Mouse (Mus musculus): Measurements from ENCODE around the gene Odf2l. TPM values are rescaled to one million over a fixed set of nuclear protein-coding genes. Genes with fewer than 3 reads are reported as not detected.

The Odf2l gene
- polyA plus RNA-seq, 1 experiment from 2014 or later, result 31.1 TPM

DNA sequence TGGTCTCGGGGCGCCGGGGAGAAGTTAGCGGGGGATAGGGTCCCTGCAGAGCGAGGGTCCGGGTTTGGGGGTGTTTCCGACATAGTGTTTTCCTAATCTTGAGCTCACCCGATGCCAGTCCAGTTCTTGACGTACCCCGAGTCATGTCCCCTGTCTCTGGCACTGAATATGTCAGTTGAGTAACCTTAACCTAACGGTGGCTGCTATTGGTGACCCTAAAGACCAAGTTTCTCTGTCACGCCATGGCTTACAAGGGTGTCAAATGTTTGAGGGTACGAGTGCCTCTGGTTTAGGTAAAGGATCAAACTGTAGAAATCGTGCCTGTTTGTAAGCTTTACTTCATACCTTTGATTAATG is 592 bp downstream of the Odf2l start:
- Histone ChIP-seq H3K27ac (ENCODE audit: low read depth, low read length) (no peak overlapping the region), H3K27me3 (ENCODE audit: control insufficient read depth, insufficient read depth, low read length) (no peaks in the 10 kb centered on the region), H3K9ac (ENCODE audit: low read length) (peak overlapping the region; percentile 95), H3K4me3 (ENCODE audit: low read depth, low read length) (peak overlapping the region; percentile 73), H3K4me2 (ENCODE audit: low read depth, low read length, severe bottlenecking) (peak overlapping the region; percentile 71), H3K36me3 (ENCODE audit: control insufficient read depth, insufficient read depth, low read length) (no peaks in the 10 kb centered on the region), H3K9me3 (ENCODE audit: control insufficient read depth, low read length) (no peaks in the 10 kb centered on the region), H3K4me1 (replicated peaks; ENCODE audit: control insufficient read depth, insufficient read depth, low read length) (peaks cover 2% of the 10 kb centered on the region; the same call in 1 of the 2 replicates)
- 7% methylated on average over 14 of the region's 14 CpGs for WGBS
- DNase-seq (ENCODE audit: low spot score) (no peak), ATAC-seq (replicated peaks; ENCODE audit: low FRiP score) (no peak)

DNA sequence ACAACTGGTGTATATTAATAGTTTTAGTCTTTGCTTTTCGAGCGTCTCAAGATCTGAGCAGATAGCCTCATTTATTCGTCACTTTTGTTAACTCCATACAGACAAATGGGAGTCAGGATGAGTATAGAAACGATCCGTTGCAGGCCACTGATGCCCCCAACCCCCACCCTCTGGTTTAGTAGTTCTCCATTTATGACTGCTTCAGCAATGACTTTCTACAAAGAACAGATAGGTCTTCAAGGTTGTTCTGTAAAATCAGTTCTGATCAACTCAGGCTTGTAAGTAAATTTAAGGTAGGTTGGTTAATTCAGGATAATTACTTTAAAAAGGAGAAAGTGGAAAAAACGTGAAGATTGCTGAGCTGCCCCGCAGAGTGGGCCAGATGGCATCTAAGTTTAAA is 1.0 kb downstream of the Odf2l start:
- H3K4me3 ChIP-seq (ENCODE audit: low read depth, low read length), result peak overlapping the region; percentile 73
- DNase-seq (ENCODE audit: low spot score) (no peak), ATAC-seq (replicated peaks; ENCODE audit: low FRiP score) (no peak)
- H3K27ac ChIP-seq (ENCODE audit: low read depth, low read length), result no peak overlapping the region
- H3K27me3 ChIP-seq (ENCODE audit: control insufficient read depth, insufficient read depth, low read length), result no peaks in the 10 kb centered on the region
- peaks cover 2% of the 10 kb centered on the region; the same call in 1 of the 2 replicates for H3K4me1 ChIP-seq (replicated peaks; ENCODE audit: control insufficient read depth, insufficient read depth, low read length)
- WGBS, result 75% methylated on average over 7 of the region's 7 CpGs
- H3K9me3 ChIP-seq (ENCODE audit: control insufficient read depth, low read length), result no peaks in the 10 kb centered on the region
- no peaks in the 10 kb centered on the region for H3K36me3 ChIP-seq (ENCODE audit: control insufficient read depth, insufficient read depth, low read length)
- peak overlapping the region; percentile 71 for H3K4me2 ChIP-seq (ENCODE audit: low read depth, low read length, severe bottlenecking)
- H3K9ac ChIP-seq (ENCODE audit: low read length), result peak overlapping the region; percentile 95; the same call in 1 of the 2 replicates

DNA sequence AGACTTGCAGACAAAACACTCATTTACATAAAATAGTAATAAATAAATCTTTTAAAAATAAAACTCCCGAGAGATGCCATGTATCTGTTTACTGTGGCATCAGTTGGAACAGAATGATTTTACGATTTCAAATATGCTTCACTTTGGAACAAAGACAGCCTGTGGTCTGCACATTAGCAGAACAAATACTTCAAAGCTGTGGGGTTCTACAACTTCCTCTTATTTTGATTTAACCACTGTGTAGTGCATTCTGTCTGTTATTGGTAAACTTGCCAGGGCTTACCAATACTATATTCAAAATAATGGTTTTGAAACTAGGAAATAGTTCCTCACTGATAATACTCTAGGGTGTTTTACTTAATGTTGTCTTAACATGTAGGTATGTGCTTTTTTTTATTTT is 8.2 kb downstream of the Odf2l start:
- Histone ChIP-seq H3K36me3 (ENCODE audit: control insufficient read depth, insufficient read depth, low read length) (no peaks in the 10 kb centered on the region; the same call in 1 of the 2 replicates), H3K9ac (ENCODE audit: low read length) (no peak overlapping the region), H3K27ac (ENCODE audit: low read depth, low read length) (no peak overlapping the region), H3K4me3 (ENCODE audit: low read depth, low read length) (no peak overlapping the region), H3K27me3 (ENCODE audit: control insufficient read depth, insufficient read depth, low read length) (no peaks in the 10 kb centered on the region), H3K9me3 (ENCODE audit: control insufficient read depth, low read length) (no peaks in the 10 kb centered on the region), H3K4me1 (replicated peaks; ENCODE audit: control insufficient read depth, insufficient read depth, low read length) (no peaks in the 10 kb centered on the region), H3K4me2 (ENCODE audit: low read depth, low read length, severe bottlenecking) (no peak overlapping the region)
- DNase-seq (ENCODE audit: low spot score), result no peak
- WGBS, result 90% methylated on average over 2 of the region's 2 CpGs
- no peak for ATAC-seq (replicated peaks; ENCODE audit: low FRiP score)

DNA sequence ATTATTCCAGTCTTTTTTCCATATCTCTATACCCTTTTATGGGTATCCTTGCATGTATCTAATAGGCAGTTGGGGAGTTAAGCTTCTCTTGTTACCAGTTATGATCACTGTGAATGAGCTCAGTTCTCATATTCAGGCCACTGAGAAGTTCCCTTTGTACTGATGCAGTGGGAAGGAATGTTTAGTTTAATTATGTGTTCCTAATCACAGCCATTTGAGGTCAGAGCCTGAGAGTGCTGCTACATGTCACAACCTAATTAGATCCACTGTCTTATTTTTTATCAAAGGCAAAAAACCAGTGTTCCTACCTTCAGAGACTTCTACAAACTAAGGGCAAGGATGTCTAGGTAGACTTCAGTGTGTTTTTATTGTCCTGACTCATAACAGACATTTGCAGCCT is 11.0 kb downstream of the Odf2l start:
- Histone ChIP-seq H3K27me3 (ENCODE audit: control insufficient read depth, insufficient read depth, low read length) (no peaks in the 10 kb centered on the region), H3K4me1 (replicated peaks; ENCODE audit: control insufficient read depth, insufficient read depth, low read length) (no peaks in the 10 kb centered on the region), H3K4me2 (ENCODE audit: low read depth, low read length, severe bottlenecking) (no peak overlapping the region), H3K36me3 (ENCODE audit: control insufficient read depth, insufficient read depth, low read length) (peaks cover 3% of the 10 kb centered on the region; the same call in 1 of the 2 replicates), H3K9ac (ENCODE audit: low read length) (no peak overlapping the region), H3K4me3 (ENCODE audit: low read depth, low read length) (no peak overlapping the region), H3K27ac (ENCODE audit: low read depth, low read length) (no peak overlapping the region), H3K9me3 (ENCODE audit: control insufficient read depth, low read length) (no peaks in the 10 kb centered on the region)
- no peak for DNase-seq (ENCODE audit: low spot score)
- no peak for ATAC-seq (replicated peaks; ENCODE audit: low FRiP score)

DNA sequence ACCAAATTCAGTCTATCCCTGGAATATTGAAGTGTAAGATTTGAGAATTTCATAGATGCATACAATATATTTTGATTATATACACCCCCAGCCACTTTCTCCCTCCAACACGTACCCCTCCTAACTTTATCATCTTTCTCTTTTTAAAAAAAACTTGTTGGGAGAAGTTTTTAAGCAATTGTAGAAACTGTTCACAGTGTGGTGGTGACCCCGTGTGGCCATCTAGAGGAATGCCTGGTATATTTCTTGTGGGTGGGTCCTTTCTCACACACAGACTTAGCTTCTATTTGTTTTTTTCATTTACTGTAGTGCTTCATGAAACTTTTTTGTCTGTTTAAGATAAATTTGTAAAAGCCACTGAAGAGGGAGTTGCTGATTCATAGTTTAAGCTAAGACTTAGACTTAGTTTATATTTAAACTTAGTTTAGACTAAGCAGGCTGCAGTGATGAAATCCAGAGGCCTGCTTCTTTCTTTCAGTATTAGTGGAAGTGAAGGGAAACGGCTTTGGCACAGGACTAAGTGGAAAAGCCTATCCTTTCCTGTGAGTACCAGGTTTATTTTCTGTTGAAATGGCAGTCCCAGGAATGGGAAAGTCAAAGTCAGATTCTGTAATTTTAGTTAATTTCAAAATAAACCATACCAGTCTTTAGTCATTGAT is 13.0 kb downstream of the Odf2l start:
- Histone ChIP-seq H3K27me3 (ENCODE audit: control insufficient read depth, insufficient read depth, low read length) (no peaks in the 10 kb centered on the region), H3K4me2 (ENCODE audit: low read depth, low read length, severe bottlenecking) (no peak overlapping the region), H3K9me3 (ENCODE audit: control insufficient read depth, low read length) (no peaks in the 10 kb centered on the region), H3K27ac (ENCODE audit: low read depth, low read length) (no peak overlapping the region), H3K9ac (ENCODE audit: low read length) (no peak overlapping the region), H3K36me3 (ENCODE audit: control insufficient read depth, insufficient read depth, low read length) (peaks cover 3% of the 10 kb centered on the region; the same call in 1 of the 2 replicates), H3K4me1 (replicated peaks; ENCODE audit: control insufficient read depth, insufficient read depth, low read length) (no peaks in the 10 kb centered on the region), H3K4me3 (ENCODE audit: low read depth, low read length) (no peak overlapping the region)
- ATAC-seq (replicated peaks; ENCODE audit: low FRiP score) (peak; percentile 69), DNase-seq (ENCODE audit: low spot score) (no peak)
- 35% methylated on average over 3 of the region's 3 CpGs for WGBS

DNA sequence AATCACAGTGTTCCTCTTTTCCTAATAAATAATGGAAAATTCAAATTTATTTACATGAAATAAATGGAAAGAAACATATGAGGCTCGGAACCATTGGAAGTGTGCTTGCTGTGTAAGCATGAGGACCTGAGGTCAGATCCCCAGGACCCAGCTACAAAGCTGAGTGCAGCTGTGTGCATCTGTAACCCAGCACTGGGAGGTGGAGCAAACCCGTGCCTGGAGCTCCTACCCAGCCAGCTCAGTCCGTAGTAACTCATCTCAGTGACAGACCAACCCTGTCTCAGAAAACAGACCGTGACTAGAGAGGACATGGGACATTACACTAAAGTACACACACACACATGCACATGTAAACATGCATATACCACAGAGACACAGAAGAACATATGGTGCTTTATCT is 21.8 kb downstream of the Odf2l start:
- WGBS, result 87% methylated on average over 4 of the region's 4 CpGs
- no peak overlapping the region for H3K27ac ChIP-seq (ENCODE audit: low read depth, low read length)
- H3K9me3 ChIP-seq (ENCODE audit: control insufficient read depth, low read length), result no peaks in the 10 kb centered on the region
- no peak overlapping the region for H3K9ac ChIP-seq (ENCODE audit: low read length)
- no peaks in the 10 kb centered on the region for H3K4me1 ChIP-seq (replicated peaks; ENCODE audit: control insufficient read depth, insufficient read depth, low read length)
- no peak overlapping the region for H3K4me2 ChIP-seq (ENCODE audit: low read depth, low read length, severe bottlenecking)
- no peaks in the 10 kb centered on the region for H3K27me3 ChIP-seq (ENCODE audit: control insufficient read depth, insufficient read depth, low read length)
- no peak overlapping the region for H3K4me3 ChIP-seq (ENCODE audit: low read depth, low read length)
- DNase-seq (ENCODE audit: low spot score), result no peak
- no peak for ATAC-seq (replicated peaks; ENCODE audit: low FRiP score)
- no peaks in the 10 kb centered on the region; the same call in 1 of the 2 replicates for H3K36me3 ChIP-seq (ENCODE audit: control insufficient read depth, insufficient read depth, low read length)

DNA sequence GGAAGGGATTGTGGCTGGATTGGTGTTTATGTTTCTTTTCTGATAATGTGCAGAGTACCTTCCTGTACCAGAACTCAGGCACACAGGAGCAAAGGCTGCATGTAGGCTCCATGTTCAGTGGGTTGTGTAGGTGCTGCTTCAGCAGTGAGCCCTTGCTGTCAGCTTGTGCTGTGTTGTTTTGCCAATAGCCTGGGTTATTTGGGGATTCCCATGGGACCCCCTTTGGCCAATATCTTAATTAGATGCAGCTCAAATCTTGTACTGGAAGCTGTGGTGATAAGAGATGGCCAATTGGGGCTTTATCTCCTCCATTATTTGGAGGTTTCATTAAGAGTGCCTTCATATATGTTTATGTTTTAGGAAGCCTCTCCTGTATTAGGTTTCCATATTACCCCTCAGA is 24.5 kb downstream of the Odf2l start:
- H3K27ac ChIP-seq (ENCODE audit: low read depth, low read length), result no peak overlapping the region
- no peak overlapping the region for H3K4me2 ChIP-seq (ENCODE audit: low read depth, low read length, severe bottlenecking)
- H3K9ac ChIP-seq (ENCODE audit: low read length), result no peak overlapping the region
- no peaks in the 10 kb centered on the region for H3K9me3 ChIP-seq (ENCODE audit: control insufficient read depth, low read length)
- no peak overlapping the region for H3K4me3 ChIP-seq (ENCODE audit: low read depth, low read length)
- no peaks in the 10 kb centered on the region for H3K27me3 ChIP-seq (ENCODE audit: control insufficient read depth, insufficient read depth, low read length)
- DNase-seq (ENCODE audit: low spot score), result no peak
- no peaks in the 10 kb centered on the region for H3K4me1 ChIP-seq (replicated peaks; ENCODE audit: control insufficient read depth, insufficient read depth, low read length)
- ATAC-seq (replicated peaks; ENCODE audit: low FRiP score), result no peak
- no peaks in the 10 kb centered on the region for H3K36me3 ChIP-seq (ENCODE audit: control insufficient read depth, insufficient read depth, low read length)

DNA sequence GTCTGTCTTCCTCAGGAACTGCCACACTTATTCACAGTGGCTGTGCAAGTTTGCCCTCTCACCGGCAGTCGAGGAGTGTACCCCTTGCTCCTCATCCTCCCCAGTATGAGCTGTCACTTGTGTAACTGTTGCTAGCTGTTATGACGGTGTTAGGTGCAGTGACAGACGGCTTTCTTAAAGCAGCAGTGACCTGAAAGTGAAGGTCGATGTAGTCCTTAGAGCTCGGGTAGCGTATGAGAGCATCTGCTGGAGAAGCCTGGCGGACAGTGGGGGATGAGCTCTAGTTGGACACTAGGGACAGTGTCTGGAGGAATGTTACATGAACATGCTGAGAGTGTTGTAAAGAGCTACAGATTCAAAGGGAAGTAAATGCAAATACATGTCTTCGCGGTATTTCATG is 25.5 kb downstream of the Odf2l start:
- no peak overlapping the region for H3K9ac ChIP-seq (ENCODE audit: low read length)
- ATAC-seq (replicated peaks; ENCODE audit: low FRiP score), result no peak
- DNase-seq (ENCODE audit: low spot score), result no peak
- H3K27ac ChIP-seq (ENCODE audit: low read depth, low read length), result no peak overlapping the region
- H3K4me2 ChIP-seq (ENCODE audit: low read depth, low read length, severe bottlenecking), result no peak overlapping the region
- WGBS, result 90% methylated on average over 10 of the region's 10 CpGs
- no peaks in the 10 kb centered on the region for H3K27me3 ChIP-seq (ENCODE audit: control insufficient read depth, insufficient read depth, low read length)
- H3K4me1 ChIP-seq (replicated peaks; ENCODE audit: control insufficient read depth, insufficient read depth, low read length), result no peaks in the 10 kb centered on the region
- H3K36me3 ChIP-seq (ENCODE audit: control insufficient read depth, insufficient read depth, low read length), result no peaks in the 10 kb centered on the region
- H3K4me3 ChIP-seq (ENCODE audit: low read depth, low read length), result no peak overlapping the region
- no peaks in the 10 kb centered on the region for H3K9me3 ChIP-seq (ENCODE audit: control insufficient read depth, low read length)

DNA sequence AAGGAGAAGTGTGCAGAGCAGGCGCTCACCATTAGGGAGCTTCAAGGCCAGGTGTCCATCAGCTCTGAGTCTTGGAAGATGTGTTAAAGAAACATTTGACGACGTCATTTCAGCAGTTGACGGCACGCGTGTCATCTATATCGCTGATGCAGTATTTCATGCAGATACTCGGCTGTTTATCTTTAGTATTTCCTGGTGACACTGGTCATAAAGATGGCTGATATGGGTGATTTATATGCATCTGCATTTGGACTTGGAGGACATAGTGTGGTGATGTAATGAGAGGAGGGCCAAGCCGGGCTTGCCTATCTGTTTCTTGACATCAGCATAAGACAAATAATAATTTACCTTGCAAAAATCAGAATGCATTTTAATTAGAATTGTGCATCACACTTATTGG is 28.5 kb downstream of the Odf2l start:
- ATAC-seq (replicated peaks; ENCODE audit: low FRiP score), result no peak
- WGBS, result 96% methylated on average over 9 of the region's 9 CpGs
- no peak for DNase-seq (ENCODE audit: low spot score)
- no peak overlapping the region for H3K4me2 ChIP-seq (ENCODE audit: low read depth, low read length, severe bottlenecking)
- H3K4me1 ChIP-seq (replicated peaks; ENCODE audit: control insufficient read depth, insufficient read depth, low read length), result no peaks in the 10 kb centered on the region
- H3K9me3 ChIP-seq (ENCODE audit: control insufficient read depth, low read length), result no peaks in the 10 kb centered on the region
- H3K9ac ChIP-seq (ENCODE audit: low read length), result no peak overlapping the region
- no peaks in the 10 kb centered on the region for H3K27me3 ChIP-seq (ENCODE audit: control insufficient read depth, insufficient read depth, low read length)
- H3K36me3 ChIP-seq (ENCODE audit: control insufficient read depth, insufficient read depth, low read length), result no peaks in the 10 kb centered on the region
- no peak overlapping the region for H3K4me3 ChIP-seq (ENCODE audit: low read depth, low read length)
- no peak overlapping the region for H3K27ac ChIP-seq (ENCODE audit: low read depth, low read length)

Measured in forebrain, embryonic 11.5 days (tissue).